Mouse (Mus musculus) forebrain, embryonic 11.5 days (tissue): ENCODE results near the gene Cox14. TPM values are rescaled to one million over a fixed set of nuclear protein-coding genes. Genes with fewer than 3 reads are reported as not detected.
A peak's percentile ranks its signal among the peaks of the same experiment; 100 is the strongest.

Experiments used
- ATAC-seq: fragments of 200-750 bp; cut with Nextera tagmentation; replicated peaks from 2 replicates; pipeline ENCODE4 v1.8.0; 2017; ENCODE audit warnings: moderate TSS enrichment; ENCODE audit not compliant: low FRiP score
- DNase-seq: peaks from one replicate; pipeline ENCODE4 v3.0.0-alpha.2; 2017; ENCODE audit warnings: low spot score
- H3K27ac ChIP-seq: fragments of 300-500 bp; sonication (generic); 2 replicates; pipeline ENCODE4 v1.5.1; 2014; ENCODE audit warnings: low read depth, low read length
- H3K27me3 ChIP-seq: fragments of 300-500 bp; sonication (generic); 2 replicates; pipeline ENCODE4 v1.6.1; 2014; ENCODE audit warnings: mild to moderate bottlenecking, low read length, mixed read lengths; ENCODE audit not compliant: control insufficient read depth, insufficient read depth
- H3K36me3 ChIP-seq: fragments of 300-500 bp; sonication (generic); 2 replicates; pipeline ENCODE4 v1.6.1; 2014; ENCODE audit warnings: mild to moderate bottlenecking, low read length, moderate library complexity, mixed read lengths; ENCODE audit not compliant: control insufficient read depth, insufficient read depth
- H3K4me1 ChIP-seq: fragments of 300-500 bp; sonication (generic); replicated peaks from 2 replicates; pipeline ENCODE4 v1.6.1; 2014; ENCODE audit warnings: low read length, mixed read lengths; ENCODE audit not compliant: control insufficient read depth, insufficient read depth
- H3K4me2 ChIP-seq: fragments of 300-500 bp; sonication (generic); 2 replicates; pipeline ENCODE4 v1.6.1; 2014; ENCODE audit warnings: low read depth, mild to moderate bottlenecking, low read length, moderate library complexity, mixed read lengths; ENCODE audit not compliant: severe bottlenecking
- H3K4me3 ChIP-seq: fragments of 300-500 bp; sonication (generic); 2 replicates; pipeline ENCODE4 v1.5.1; 2014; ENCODE audit warnings: low read depth, low read length
- H3K9ac ChIP-seq: fragments of 300-500 bp; sonication (generic); 2 replicates; pipeline ENCODE4 v1.6.1; 2014; ENCODE audit warnings: low read length
- H3K9me3 ChIP-seq: fragments of 300-500 bp; sonication (generic); 2 replicates; pipeline ENCODE4 v1.6.1; 2016; ENCODE audit warnings: low read length, mixed read lengths; ENCODE audit not compliant: control insufficient read depth
- WGBS: fragments of 180-500 bp; shearing (Covaris S2); extraction: QIAGEN DNeasy Blood & Tissue Kit; methylation state at CpG from one replicate; pipeline ENCODE4 v1.1.7; 2014; 5-methylcytosine and 5-hydroxymethylcytosine counted together
- polyA plus RNA-seq: library from polyadenylated mRNA; unstranded; fragments of >200 nt; fragmentation: Nextera tagmentation; extraction: Ambion mirVana; gene quantifications from 2 replicates; pipeline ENCODE4 v1.2.1, GENCODE M21; 2014

Cox14 gene
- polyA plus RNA-seq, 1 experiment from 2014 or later, result 140 TPM

- DNase-seq (no peak), ATAC-seq (no peak)
- H3K9me3 ChIP-seq, result no peaks in the 10 kb centered on the region
- 76% methylated on average over 26 of the region's 26 CpGs for WGBS
- H3K4me1 ChIP-seq, result 0 out of 2 replicates have a peak, but pooled peaks cover 2% of the 10 kb centered on the region
- H3K27me3 ChIP-seq, result no peaks in the 10 kb centered on the region
- no peak within 1 kb of the TSS for H3K4me2 ChIP-seq
- H3K36me3 ChIP-seq, result no peaks in the 10 kb centered on the region; the same call in 1 of the 2 replicates
- no peak within 1 kb of the TSS for H3K9ac ChIP-seq
- no peak within 1 kb of the TSS for H3K4me3 ChIP-seq
- no peak within 1 kb of the TSS for H3K27ac ChIP-seq
Observed at GRCm38 (mm10) chr15:99717386-99718334, 7.8 kb upstream of the Cox14 start, which contains the start of gene Gpd1. Gene Gpd1 (plus strand): TSS chr15:99717515.

- Histone ChIP-seq H3K4me1 (peaks cover 4% of the 10 kb centered on the region; the same call in 1 of the 2 replicates), H3K9me3 (no peaks in the 10 kb centered on the region), H3K27ac (no peak overlapping the region), H3K4me3 (no peak overlapping the region), H3K9ac (no peak overlapping the region), H3K27me3 (no peaks in the 10 kb centered on the region), H3K4me2 (no peak overlapping the region), H3K36me3 (no peaks in the 10 kb centered on the region)
- ATAC-seq (no peak), DNase-seq (no peak)
- WGBS, result 88% methylated on average over 9 of the region's 9 CpGs
Observed at GRCm38 (mm10) chr15:99718461-99719021, 6.9 kb upstream of the Cox14 start.

GRCm38 (mm10) chr15:99719865-99720264 lies 5.6 kb upstream of the Cox14 start:
- Histone ChIP-seq H3K9ac (no peak overlapping the region), H3K9me3 (no peaks in the 10 kb centered on the region), H3K4me1 (peaks cover 11% of the 10 kb centered on the region; the same call in 1 of the 2 replicates), H3K4me3 (no peak overlapping the region), H3K27me3 (no peaks in the 10 kb centered on the region), H3K4me2 (no peak overlapping the region), H3K36me3 (no peaks in the 10 kb centered on the region), H3K27ac (no peak overlapping the region)
- no peak for ATAC-seq
- no peak for DNase-seq
- WGBS, result 74% methylated on average over 8 of the region's 8 CpGs

GRCm38 (mm10) chr15:99721921-99722743 lies 3.3 kb upstream of the Cox14 start:
- H3K27me3 ChIP-seq, result no peaks in the 10 kb centered on the region
- no peak overlapping the region for H3K4me2 ChIP-seq
- WGBS, result 78% methylated on average over 25 of the region's 25 CpGs
- H3K36me3 ChIP-seq, result no peaks in the 10 kb centered on the region
- no peak overlapping the region for H3K27ac ChIP-seq
- DNase-seq (no peak), ATAC-seq (no peak)
- H3K4me3 ChIP-seq, result no peak overlapping the region
- no peaks in the 10 kb centered on the region for H3K9me3 ChIP-seq
- peaks cover 8% of the 10 kb centered on the region; the same call in 1 of the 2 replicates for H3K4me1 ChIP-seq
- no peak overlapping the region for H3K9ac ChIP-seq

GRCm38 (mm10) chr15:99723120-99723514 lies 2.3 kb upstream of the Cox14 start:
- no peak overlapping the region for H3K4me2 ChIP-seq
- no peaks in the 10 kb centered on the region for H3K9me3 ChIP-seq
- no peak for DNase-seq
- no peak overlapping the region for H3K9ac ChIP-seq
- no peaks in the 10 kb centered on the region for H3K27me3 ChIP-seq
- peaks cover 8% of the 10 kb centered on the region; the same call in 1 of the 2 replicates for H3K4me1 ChIP-seq
- no peak overlapping the region for H3K27ac ChIP-seq
- 47% methylated on average over 10 of the region's 10 CpGs for WGBS
- peaks cover 3% of the 10 kb centered on the region; the same call in 1 of the 2 replicates for H3K36me3 ChIP-seq
- no peak for ATAC-seq
- no peak overlapping the region for H3K4me3 ChIP-seq

GRCm38 (mm10) chr15:99723515-99724291 lies 1.7 kb upstream of the Cox14 start:
- Histone ChIP-seq H3K27me3 (no peaks in the 10 kb centered on the region), H3K36me3 (peaks cover 3% of the 10 kb centered on the region; the same call in 1 of the 2 replicates)

GRCm38 (mm10) chr15:99724292-99725021 lies 961 bp upstream of the Cox14 start:
- Histone ChIP-seq H3K9ac (peak overlapping the region; percentile 33; the same call in 1 of the 2 replicates), H3K27me3 (no peaks in the 10 kb centered on the region)

More at GRCm38 (mm10) chr15:99723515-99724291, 1.7 kb upstream of the Cox14 start:
- Histone ChIP-seq H3K4me1 (peaks cover 8% of the 10 kb centered on the region; the same call in 1 of the 2 replicates), H3K27ac (no peak overlapping the region; the same call in 1 of the 2 replicates), H3K9me3 (no peaks in the 10 kb centered on the region), H3K4me2 (no peak overlapping the region), H3K9ac (no peak overlapping the region), H3K4me3 (no peak overlapping the region)
- DNase-seq, result no peak
- ATAC-seq, result no peak
- whole genome bisulfite sequencing, result 15% methylated on average over 11 of the region's 11 CpGs

More at GRCm38 (mm10) chr15:99724292-99725021, 961 bp upstream of the Cox14 start:
- DNase-seq (peak; percentile 77), ATAC-seq (peak; percentile 18)
- no peak overlapping the region for H3K4me3 ChIP-seq
- WGBS, result 16% methylated on average over 16 of the region's 16 CpGs
- no peaks in the 10 kb centered on the region for H3K9me3 ChIP-seq
- H3K36me3 ChIP-seq, result peaks cover 3% of the 10 kb centered on the region; the same call in 1 of the 2 replicates
- H3K27ac ChIP-seq, result no peak overlapping the region; the same call in 1 of the 2 replicates
- H3K4me1 ChIP-seq, result peaks cover 8% of the 10 kb centered on the region; the same call in 1 of the 2 replicates
- peak overlapping the region; percentile 80 for H3K4me2 ChIP-seq
